Mouse (Mus musculus): ENCODE measurements around the gene Rusc1.

DNA sequence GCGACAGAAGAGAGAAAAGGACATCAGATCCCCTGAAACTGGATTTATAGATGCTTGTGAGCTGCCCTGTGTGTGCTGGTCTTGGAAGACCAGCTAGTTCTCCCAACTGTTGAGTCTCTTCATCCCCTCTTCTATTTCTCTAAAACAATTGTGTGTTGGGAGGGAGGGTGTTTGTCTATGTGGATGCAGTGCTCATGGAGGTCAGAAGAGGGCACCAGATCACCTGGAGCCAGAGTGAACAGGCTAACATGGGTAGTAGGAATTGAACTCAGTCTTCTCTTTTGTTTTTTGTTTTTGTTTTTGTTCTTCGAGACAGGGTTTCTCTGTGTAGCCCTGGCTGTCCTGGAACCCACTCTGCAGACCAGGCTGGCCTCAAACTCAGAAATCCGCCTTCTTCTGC is 34.3 kb downstream of the Rusc1 start:
- TF ChIP-seq CTCF (IDR thresholded peaks at IDR 0.05; ENCODE audit: control insufficient read depth, insufficient read depth, insufficient read length) (no peak), MYOG (IDR thresholded peaks at IDR 0.05; ENCODE audit: control insufficient read depth, extremely low read depth, insufficient read length) (no peak), CEBPB (IDR thresholded peaks at IDR 0.05; ENCODE audit: low read depth) (no peak), MAX (IDR thresholded peaks at IDR 0.05) (no peak), MYOD1 (IDR thresholded peaks at IDR 0.05; ENCODE audit: control insufficient read depth, insufficient read length, low read depth) (no peak), USF1 (IDR thresholded peaks at IDR 0.05; ENCODE audit: low read depth) (no peak), FOSL1 (IDR thresholded peaks at IDR 0.05; ENCODE audit: insufficient read depth, low read length, poor library complexity, severe bottlenecking) (no peak)
